Mouse (Mus musculus): Measurements from ENCODE around the gene Gm12845.
"Not testable (repeated sequence)": the region's sequence is repeated elsewhere in the genome, so short reads cannot be mapped to it uniquely, and the experiment has no call there.

The Gm12845 gene

DNA sequence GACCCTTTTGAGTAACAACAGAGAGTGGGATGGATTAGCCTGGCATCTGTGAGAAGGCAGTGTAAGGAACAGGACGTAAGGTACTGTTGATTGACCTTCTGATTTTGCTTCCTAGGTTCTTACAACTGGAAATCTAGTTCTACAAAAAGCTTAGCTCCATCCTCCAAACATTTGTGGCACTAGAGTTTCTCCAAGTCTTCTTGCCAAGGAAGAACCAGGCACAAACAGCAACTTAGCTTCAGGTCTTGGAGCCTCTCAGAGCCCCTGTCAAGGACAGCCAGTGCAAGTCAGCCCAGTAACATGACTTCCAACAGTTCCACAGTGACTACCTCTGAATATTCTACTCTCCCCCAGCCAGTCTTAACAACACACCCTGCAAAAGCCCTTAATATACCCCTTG lies at the start of gene Gm12845:
Gene Gm12845, plus strand, starts transcription at position 301 of the 400 bp plus-strand sequence.
- no peak for DNase-seq (ENCODE audit: low spot score in 2 of 2)

GRCm38 (mm10) chr4:117676903-117677302 lies 47.3 kb upstream of the Gm12845 start:
- peak; percentile 62 to 65 for DNase-seq (ENCODE audit: low spot score in 2 of 2)

GRCm38 (mm10) chr4:117680963-117681362 lies 43.2 kb upstream of the Gm12845 start:
- no peak for DNase-seq (ENCODE audit: low spot score in 2 of 2)

- peak; percentile 75 to 81 for DNase-seq (ENCODE audit: low spot score in 2 of 2)
These were observed 42.2 kb upstream of the Gm12845 start, which contains the start of gene Dmap1 for GRCm38 (mm10) chr4:117681931-117682461. Dmap1 (minus strand) TSS chr4:117682273.

- no peak for DNase-seq (ENCODE audit: low spot score in 2 of 2)
These were observed 41.7 kb upstream of the Gm12845 start for GRCm38 (mm10) chr4:117682463-117682862.

DNA sequence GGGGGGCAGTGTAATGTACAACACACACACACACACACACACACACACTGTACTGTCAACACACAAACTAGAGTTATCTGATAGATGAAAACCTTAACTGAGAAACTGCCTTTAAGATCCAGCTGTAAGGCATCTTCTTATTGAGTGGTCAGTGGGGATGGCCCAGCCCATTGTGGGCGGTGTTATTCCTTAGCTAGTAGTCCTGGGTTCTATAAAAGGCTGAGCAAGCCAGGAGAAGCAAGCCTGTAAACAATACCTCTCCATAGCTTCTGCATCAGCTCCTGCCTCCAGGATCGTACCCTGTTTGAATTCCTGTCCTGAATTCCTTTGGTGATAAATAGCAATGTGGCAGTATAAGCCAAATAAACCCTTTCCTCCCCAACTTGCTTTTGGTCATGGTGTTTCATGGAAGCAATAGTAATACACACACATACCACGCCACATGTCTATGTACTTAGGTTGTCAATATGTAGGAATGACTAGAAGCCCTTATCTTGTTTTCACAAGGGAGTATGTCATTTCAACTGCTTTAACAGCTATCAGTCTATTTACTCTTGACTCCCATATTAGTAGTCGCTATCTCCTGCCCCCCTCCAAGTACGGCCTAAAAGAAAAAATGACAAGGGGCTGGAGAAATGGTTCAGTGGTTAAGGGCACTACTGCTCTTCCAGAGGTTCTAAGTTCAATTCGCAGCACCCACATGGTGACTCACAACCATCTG lies 41.0 kb upstream of the Gm12845 start:
- no peak for DNase-seq (ENCODE audit: low spot score in 2 of 2)

DNA sequence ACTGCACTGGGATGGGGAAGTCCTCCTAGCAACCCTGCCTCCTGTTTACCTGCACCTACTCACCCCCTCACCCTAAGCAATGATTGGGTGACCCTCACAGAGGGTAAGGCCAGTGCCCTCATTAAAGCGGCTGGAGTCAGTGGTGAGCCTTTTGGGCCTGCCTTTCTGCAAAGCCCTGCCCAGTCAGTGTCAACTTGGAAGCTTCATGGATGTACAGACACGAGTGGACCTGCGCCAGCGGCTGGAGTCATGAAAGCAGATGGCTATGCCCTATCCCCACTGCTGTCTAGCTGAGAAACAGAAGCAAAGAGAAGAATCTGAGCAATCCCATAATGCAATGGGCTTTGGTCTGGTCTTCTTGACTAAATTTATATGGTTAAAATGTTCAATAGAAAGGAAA lies 37.9 kb upstream of the Gm12845 start:
- no peak for DNase-seq (ENCODE audit: low spot score in 2 of 2)

GRCm38 (mm10) chr4:117705361-117705760 lies 18.9 kb upstream of the Gm12845 start:
- DNase-seq (ENCODE audit: low spot score in 2 of 2) = peak; percentile 36 to 43

DNA sequence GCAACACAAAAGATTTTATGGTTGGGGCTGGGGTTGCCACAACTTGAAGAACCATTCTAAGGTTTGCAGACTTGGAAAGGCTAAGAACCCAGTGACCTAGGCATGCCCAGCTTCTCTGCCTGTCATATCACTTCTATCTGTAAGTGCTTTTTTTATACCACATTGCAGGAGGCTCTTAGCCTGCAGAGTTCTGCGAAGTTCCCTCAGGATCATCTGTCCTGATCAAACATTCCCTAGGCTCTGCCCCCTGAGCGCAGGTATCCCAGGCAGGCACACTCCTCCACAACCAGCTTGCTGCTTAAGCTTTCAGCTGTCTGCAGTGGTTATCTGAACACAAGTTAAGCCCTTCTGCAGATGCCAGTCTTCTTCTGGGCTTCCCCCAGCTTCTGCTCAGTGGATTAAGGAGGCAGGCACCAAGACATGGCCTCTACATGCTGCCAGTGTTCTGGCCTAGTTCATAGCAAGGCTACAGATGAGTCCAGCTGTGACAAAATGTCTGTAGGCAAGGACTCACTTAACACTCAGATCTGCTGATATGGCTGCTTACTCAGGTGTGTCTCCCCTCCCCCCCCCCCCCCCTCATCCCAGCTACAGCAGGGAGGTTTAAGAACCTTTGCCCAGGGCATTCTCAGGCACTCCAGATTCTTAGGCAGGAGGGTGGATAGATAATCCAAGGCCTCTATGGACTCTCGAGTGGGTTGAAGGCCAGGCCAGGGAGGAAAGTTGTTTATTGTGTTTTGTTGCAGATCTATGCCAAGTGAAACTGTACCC lies 15.2 kb upstream of the Gm12845 start:
- peak in 1 of 2 experiments; percentile 9 for DNase-seq (ENCODE audit: low spot score in 2 of 2)

GRCm38 (mm10) chr4:117712314-117712713 lies 11.9 kb upstream of the Gm12845 start:
- DNase-seq (ENCODE audit: low spot score in 2 of 2) = no peak

DNA sequence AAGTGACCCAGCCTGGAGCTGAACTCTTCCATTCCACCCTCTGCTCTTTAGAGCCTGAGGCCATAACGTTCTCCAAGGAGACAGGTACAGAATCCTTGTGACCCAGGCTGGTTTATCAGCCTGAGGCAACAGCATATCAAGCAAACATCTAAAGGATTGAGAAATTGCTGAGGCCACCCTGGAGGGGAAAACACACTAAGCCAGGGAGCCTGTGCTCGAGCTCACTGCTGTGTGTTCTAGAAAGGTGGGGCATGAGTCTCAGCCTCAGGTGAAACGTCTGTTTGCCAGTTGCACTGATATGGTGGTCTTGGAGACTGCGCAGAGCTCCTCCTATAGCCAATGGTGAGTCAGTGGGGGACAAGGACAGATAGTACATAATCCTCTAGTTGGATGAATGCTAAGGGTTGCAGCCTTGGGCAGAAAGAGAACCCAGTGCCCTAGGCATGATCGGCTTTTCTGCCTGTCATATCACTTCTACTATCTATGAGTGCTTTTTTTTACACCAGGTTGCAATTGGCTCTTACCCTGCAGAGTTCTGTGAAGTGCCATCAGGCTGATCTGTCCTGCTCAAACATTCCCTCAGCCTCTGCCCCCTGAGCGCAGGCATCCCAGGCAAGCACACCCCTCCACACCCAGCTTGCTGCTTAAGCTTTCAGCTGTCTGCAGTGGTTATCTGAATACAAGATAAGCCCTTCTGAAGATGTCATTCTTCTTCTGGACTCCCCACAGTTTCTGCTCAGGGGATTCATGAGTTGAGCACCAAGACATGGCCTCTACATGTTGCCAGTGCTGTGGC lies 10.7 kb upstream of the Gm12845 start:
- DNase-seq (ENCODE audit: low spot score in 2 of 2) = no peak

GRCm38 (mm10) chr4:117731926-117732325 lies 7.7 kb downstream of the Gm12845 start:
- peak; percentile 10 to 23 for DNase-seq (ENCODE audit: low spot score in 2 of 2)

GRCm38 (mm10) chr4:117737559-117737958 lies 13.3 kb downstream of the Gm12845 start:
- DNase-seq (ENCODE audit: low spot score in 2 of 2) = peak; percentile 13 to 28

- DNase-seq (ENCODE audit: low spot score in 2 of 2) = not testable (repeated sequence)
These were observed 28.3 kb downstream of the Gm12845 start for GRCm38 (mm10) chr4:117752469-117752868.

DNA sequence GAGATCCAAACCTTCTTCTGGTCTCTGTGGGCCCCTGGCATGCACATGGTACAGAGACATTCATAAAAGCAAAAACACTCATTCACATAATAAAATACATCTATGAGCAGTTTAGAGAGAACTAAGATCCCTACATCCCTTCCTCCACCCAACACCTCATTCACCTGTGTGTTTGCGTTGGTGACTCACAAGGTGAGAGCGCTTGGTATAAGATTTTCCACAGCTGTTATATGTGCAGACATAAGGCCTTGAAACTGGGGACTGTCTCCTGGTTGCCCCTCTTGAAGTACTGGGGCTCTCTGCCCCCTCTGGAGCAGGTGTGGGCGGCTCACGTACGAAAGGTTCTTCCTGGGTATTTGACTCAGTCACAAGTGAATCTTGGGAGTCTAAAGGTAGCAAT lies 35.9 kb downstream of the Gm12845 start:
- no peak for DNase-seq (ENCODE audit: low spot score in 2 of 2)

- no peak for DNase-seq (ENCODE audit: low spot score in 2 of 2)
These were observed 41.2 kb downstream of the Gm12845 start, which contains the start of gene Klf17 for GRCm38 (mm10) chr4:117765416-117765815. Klf17 (minus strand) TSS chr4:117765648.

- DNase-seq (ENCODE audit: low spot score in 2 of 2) = peak; percentile 55 to 64
These were observed 46.7 kb downstream of the Gm12845 start for GRCm38 (mm10) chr4:117770935-117771334.

GRCm38 (mm10) chr4:117772960-117773359 lies 48.7 kb downstream of the Gm12845 start:
- DNase-seq (ENCODE audit: low spot score in 2 of 2) = no peak
